Mouse (Mus musculus) hindbrain, embryonic 10.5 days (tissue): Measurements from ENCODE around the gene Rabl2. TPM values are rescaled to one million over a fixed set of nuclear protein-coding genes. Genes with fewer than 3 reads are reported as not detected.

Experiments used
- DNase-seq: peaks from one replicate; pipeline ENCODE4 v3.0.0-alpha.2; 2017; ENCODE audit warnings: low spot score
- H3K27ac ChIP-seq: fragments of 300-500 bp; sonication (generic); 2 replicates; pipeline ENCODE4 v1.5.1; 2016; ENCODE audit warnings: mild to moderate bottlenecking, moderate library complexity
- H3K27me3 ChIP-seq: fragments of 300-500 bp; sonication (generic); 2 replicates; pipeline ENCODE4 v1.6.1; 2016; ENCODE audit warnings: mild to moderate bottlenecking; ENCODE audit not compliant: poor library complexity, insufficient read depth, severe bottlenecking
- H3K36me3 ChIP-seq: fragments of 300-500 bp; sonication (generic); 2 replicates; pipeline ENCODE4 v1.6.1; 2016; ENCODE audit warnings: mild to moderate bottlenecking, moderate library complexity
- H3K4me1 ChIP-seq: fragments of 300-500 bp; sonication (generic); replicated peaks from 2 replicates; pipeline ENCODE4 v1.6.1; 2016; ENCODE audit warnings: mild to moderate bottlenecking
- H3K4me3 ChIP-seq: fragments of 300-500 bp; sonication (generic); 2 replicates; pipeline ENCODE4 v1.5.1; 2016; ENCODE audit warnings: mild to moderate bottlenecking, moderate library complexity
- H3K9me3 ChIP-seq: fragments of 300-500 bp; sonication (generic); 2 replicates; pipeline ENCODE4 v1.6.1; 2016; ENCODE audit warnings: mild to moderate bottlenecking, moderate library complexity
- WGBS: fragments of 180-500 bp; shearing (Covaris S2); methylation state at CpG from one replicate; pipeline ENCODE4 v1.1.7; 2016; 5-methylcytosine and 5-hydroxymethylcytosine counted together
- polyA plus RNA-seq: library from polyadenylated mRNA; unstranded; fragments of >200 nt; fragmentation: Nextera tagmentation; extraction: Ambion mirVana; gene quantifications from 2 replicates; pipeline ENCODE4 v1.2.1, GENCODE M21; 2016

The Rabl2 gene
- polyA plus RNA-seq, 1 experiment from 2014 or later = 88.1 TPM

DNA sequence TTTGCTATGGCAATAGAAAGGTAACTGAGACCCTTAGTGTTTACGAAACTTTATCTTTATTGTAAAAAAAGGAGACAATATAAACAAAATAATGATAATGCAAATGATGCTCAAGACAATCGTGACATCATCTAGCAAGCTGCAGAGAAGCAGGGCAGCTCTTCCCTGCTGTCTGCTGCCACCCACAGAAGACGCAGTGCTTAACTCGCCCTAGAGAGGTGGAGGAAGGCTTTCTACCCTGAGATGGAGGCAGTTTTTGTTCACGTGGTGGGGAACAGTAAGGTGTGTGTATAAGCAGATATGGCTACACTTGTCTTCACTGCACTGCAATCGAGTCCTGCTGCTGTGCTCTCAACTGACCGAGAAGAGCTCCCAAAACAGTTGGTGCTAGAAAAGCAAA lies 9.2 kb downstream of the Rabl2 start:
- WGBS = 91% methylated on average over 7 of the region's 7 CpGs
- H3K36me3 ChIP-seq = peaks cover 43% of the 10 kb centered on the region
- no peaks in the 10 kb centered on the region for H3K27me3 ChIP-seq
- H3K27ac ChIP-seq = no peak overlapping the region
- DNase-seq = no peak
- no peak overlapping the region for H3K4me3 ChIP-seq
- no peaks in the 10 kb centered on the region for H3K9me3 ChIP-seq
- no peaks in the 10 kb centered on the region for H3K4me1 ChIP-seq

- Histone ChIP-seq H3K36me3 (no peaks in the 10 kb centered on the region), H3K27me3 (no peaks in the 10 kb centered on the region), H3K27ac (no peak overlapping the region), H3K4me3 (no peak overlapping the region), H3K4me1 (no peaks in the 10 kb centered on the region), H3K9me3 (no peaks in the 10 kb centered on the region)
- DNase-seq = no peak
- 74% methylated on average over 8 of the region's 8 CpGs for WGBS
These were observed 19.6 kb downstream of the Rabl2 start for GRCm38 (mm10) chr15:89572147-89572546.

DNA sequence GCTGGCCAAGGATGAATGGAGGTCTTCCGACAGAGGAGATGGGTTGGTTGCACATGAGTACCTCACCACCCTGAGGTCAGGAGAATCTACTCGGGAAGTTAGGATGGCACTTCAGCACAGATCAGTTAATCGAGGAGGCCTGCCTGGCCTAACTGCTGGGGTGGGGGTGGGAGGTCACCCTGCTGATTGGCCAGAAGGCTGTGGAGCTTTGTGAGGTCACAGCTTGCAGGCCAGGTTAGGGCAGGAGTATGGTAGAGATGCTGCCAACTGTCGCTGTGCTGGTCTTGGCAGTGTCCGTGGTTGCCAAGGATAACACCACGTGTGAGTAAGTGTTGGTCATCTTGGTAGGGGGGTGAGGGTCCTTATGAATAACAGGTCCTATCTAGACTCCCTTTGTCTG lies 23.6 kb downstream of the Rabl2 start, which contains the start of gene Acr:
Gene Acr, plus strand, starts transcription at position 213 of the 400 bp plus-strand sequence.
- Histone ChIP-seq H3K9me3 (no peaks in the 10 kb centered on the region), H3K4me1 (no peaks in the 10 kb centered on the region), H3K27me3 (no peaks in the 10 kb centered on the region), H3K27ac (no peak within 1 kb of the TSS), H3K4me3 (no peak within 1 kb of the TSS), H3K36me3 (no peaks in the 10 kb centered on the region)
- no peak for DNase-seq
- WGBS = 87% methylated on average over 6 of the region's 6 CpGs

DNA sequence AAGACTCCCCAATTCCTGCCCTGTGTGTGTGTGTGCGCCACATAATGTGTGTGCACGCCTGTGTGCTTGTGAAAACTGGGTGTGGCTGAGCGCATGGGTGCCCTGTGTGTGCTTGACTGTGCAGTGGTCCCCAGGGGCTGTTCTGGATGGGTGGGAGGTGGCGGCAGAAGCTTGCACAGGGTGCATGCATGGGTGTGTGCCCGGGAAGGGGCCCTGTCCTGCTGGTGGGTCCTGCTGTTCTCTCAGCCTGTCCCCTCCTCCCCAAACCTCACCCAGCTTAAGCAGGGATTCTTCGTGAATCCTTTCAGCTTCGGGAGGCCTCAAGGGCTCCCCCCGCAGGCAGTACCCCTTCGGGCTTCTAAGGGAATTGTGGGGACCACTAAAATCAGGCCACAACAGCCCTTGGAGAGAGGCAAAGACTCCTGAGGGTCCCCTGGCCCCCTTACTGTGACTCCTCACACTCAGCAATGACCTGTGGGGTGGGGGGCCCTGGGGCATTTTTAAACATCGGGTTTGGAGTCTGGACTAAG lies 32.5 kb downstream of the Rabl2 start:
- Histone ChIP-seq H3K27ac (no peak overlapping the region), H3K27me3 (peaks cover 50% of the 10 kb centered on the region), H3K4me1 (peaks cover 34% of the 10 kb centered on the region), H3K4me3 (no peak overlapping the region), H3K9me3 (no peaks in the 10 kb centered on the region), H3K36me3 (no peaks in the 10 kb centered on the region)
- DNase-seq = no peak
- 34% methylated on average over 10 of the region's 10 CpGs for WGBS

GRCm38 (mm10) chr15:89557996-89558390 lies 33.7 kb downstream of the Rabl2 start:
- 3% methylated on average over 34 of the region's 34 CpGs for WGBS
- H3K27me3 ChIP-seq = peaks cover 50% of the 10 kb centered on the region
- peaks cover 34% of the 10 kb centered on the region for H3K4me1 ChIP-seq
- DNase-seq = peak; percentile 40
- peak overlapping the region; percentile 45 for H3K4me3 ChIP-seq
- H3K27ac ChIP-seq = no peak overlapping the region; the same call in 1 of the 2 replicates
- no peaks in the 10 kb centered on the region for H3K36me3 ChIP-seq
- no peaks in the 10 kb centered on the region for H3K9me3 ChIP-seq

DNA sequence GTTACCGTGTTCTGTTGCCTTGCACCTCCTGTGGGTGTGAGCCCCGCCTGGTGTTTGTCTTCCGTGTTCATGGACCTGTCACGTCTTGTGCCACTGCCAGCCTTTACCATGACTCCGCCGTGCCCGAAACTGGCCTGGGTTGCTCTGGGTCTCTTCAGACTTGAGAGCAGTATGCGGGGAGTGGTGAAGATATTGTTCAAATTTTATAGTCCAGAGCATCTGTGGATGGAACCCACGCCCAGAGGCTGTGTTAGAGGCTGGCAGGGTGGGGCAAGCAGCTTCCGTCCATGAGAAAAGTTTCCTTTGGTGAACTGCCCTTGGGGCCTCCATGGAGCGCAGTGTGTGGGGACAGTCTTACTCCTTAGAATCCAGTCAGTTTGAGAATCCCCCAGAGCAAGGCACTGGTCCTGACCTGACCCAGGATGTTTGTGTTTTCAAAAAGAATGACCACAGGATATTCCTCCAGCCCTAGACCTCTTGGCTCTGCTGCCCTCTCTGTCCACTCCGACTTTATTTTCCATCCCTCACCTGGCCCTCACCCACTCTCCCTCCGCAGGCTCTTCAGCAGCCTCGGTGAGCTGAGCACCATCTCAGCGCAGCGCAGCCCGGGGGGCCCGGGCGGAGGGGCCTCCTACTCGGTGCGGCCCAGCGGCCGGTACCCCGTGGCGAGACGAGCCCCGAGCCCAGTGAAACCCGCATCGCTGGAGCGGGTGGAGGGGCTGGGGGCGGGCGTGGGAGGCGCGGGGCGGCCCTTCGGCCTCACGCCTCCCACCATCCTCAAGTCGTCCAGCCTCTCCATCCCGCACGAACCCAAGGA lies 34.3 kb downstream of the Rabl2 start:
- no peaks in the 10 kb centered on the region for H3K36me3 ChIP-seq
- H3K4me3 ChIP-seq = peak overlapping the region; percentile 45
- peak; percentile 7 for DNase-seq
- H3K4me1 ChIP-seq = peaks cover 34% of the 10 kb centered on the region
- peaks cover 50% of the 10 kb centered on the region for H3K27me3 ChIP-seq
- 9% methylated on average over 40 of the region's 40 CpGs for WGBS
- H3K9me3 ChIP-seq = no peaks in the 10 kb centered on the region
- no peak overlapping the region; the same call in 1 of the 2 replicates for H3K27ac ChIP-seq

DNA sequence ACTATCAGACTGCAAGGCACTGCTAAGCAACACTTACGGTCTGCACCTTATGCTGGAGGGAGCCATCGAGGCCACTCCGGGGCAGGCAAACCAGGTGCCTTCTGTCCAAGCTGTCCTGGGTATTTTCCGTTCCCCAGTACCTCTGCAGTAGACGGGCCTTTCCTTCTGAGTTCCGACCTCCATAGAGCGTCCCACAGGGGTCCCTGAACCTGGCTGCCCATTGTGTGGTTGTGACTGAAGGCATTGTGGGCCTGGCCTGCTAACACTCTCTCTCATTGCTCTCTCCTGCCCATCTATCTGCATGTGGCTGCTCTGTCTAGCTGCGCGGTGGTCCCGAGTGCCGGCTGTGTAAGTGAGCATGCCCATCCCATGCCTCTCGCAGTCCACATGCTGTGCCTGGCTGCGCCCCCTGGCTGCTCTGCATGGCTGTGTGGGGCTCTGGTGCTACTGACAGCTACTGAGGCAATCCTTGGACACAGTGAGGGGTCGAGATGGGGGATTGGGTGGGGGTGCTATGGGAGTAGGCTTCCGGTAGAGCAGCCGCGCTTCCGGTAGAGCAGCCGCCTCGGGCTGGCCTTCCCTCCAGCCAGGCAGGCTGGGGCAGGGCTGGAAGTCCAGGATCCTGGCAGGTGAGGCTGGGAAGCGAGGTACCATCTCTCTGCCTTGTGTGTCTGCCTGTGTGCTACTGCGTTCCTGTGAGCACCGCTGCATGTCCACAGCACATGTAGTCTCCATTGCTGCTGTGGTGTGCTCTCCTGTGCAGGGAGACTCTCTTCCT lies 35.1 kb downstream of the Rabl2 start:
- WGBS = 23% methylated on average over 23 of the region's 23 CpGs
- Histone ChIP-seq H3K36me3 (peaks cover 6% of the 10 kb centered on the region; the same call in 1 of the 2 replicates), H3K27ac (no peak overlapping the region), H3K9me3 (no peaks in the 10 kb centered on the region), H3K4me1 (peaks cover 34% of the 10 kb centered on the region), H3K27me3 (peaks cover 50% of the 10 kb centered on the region), H3K4me3 (peak overlapping the region; percentile 45)
- DNase-seq = peak; percentile 59

GRCm38 (mm10) chr15:89555591-89555990 lies 36.1 kb downstream of the Rabl2 start:
- Histone ChIP-seq H3K27ac (no peak overlapping the region), H3K4me3 (no peak overlapping the region), H3K36me3 (peaks cover 8% of the 10 kb centered on the region; the same call in 1 of the 2 replicates), H3K4me1 (peaks cover 34% of the 10 kb centered on the region), H3K27me3 (peaks cover 50% of the 10 kb centered on the region), H3K9me3 (no peaks in the 10 kb centered on the region)
- 91% methylated on average over 6 of the region's 6 CpGs for WGBS
- no peak for DNase-seq

DNA sequence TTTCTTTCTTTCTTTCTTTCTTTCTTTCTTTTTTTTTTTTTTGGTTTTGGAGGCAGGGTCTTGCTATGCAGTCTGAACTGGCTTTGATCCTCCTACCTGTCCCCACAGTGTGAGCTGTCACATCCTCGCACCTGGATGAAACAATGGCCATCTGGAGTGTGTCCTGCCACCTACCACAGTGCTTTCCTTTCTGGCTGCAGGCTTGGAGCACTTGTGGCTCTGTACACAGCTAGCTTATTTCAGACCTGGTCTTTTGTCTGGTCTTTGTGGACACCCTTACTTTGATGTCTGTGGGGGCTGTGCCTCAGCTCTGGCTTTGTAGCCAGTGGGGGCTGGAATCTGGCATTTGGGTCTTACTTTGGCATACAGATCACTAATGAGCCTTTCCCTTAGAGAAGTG lies 40.0 kb downstream of the Rabl2 start:
- no peak for DNase-seq
- H3K9me3 ChIP-seq = no peaks in the 10 kb centered on the region
- H3K27ac ChIP-seq = no peak overlapping the region
- peaks cover 25% of the 10 kb centered on the region for H3K36me3 ChIP-seq
- H3K4me3 ChIP-seq = no peak overlapping the region
- H3K27me3 ChIP-seq = peaks cover 56% of the 10 kb centered on the region
- 89% methylated on average over 1 of the region's 1 CpGs for WGBS
- peaks cover 34% of the 10 kb centered on the region for H3K4me1 ChIP-seq

- H3K4me1 ChIP-seq = peaks cover 25% of the 10 kb centered on the region
- peaks cover 36% of the 10 kb centered on the region for H3K36me3 ChIP-seq
- WGBS = 92% methylated on average over 8 of the region's 8 CpGs
- DNase-seq = no peak
- no peaks in the 10 kb centered on the region for H3K9me3 ChIP-seq
- H3K27ac ChIP-seq = no peak overlapping the region
- H3K4me3 ChIP-seq = no peak overlapping the region
- H3K27me3 ChIP-seq = peaks cover 53% of the 10 kb centered on the region
These were observed 41.2 kb downstream of the Rabl2 start for GRCm38 (mm10) chr15:89550506-89550905.

DNA sequence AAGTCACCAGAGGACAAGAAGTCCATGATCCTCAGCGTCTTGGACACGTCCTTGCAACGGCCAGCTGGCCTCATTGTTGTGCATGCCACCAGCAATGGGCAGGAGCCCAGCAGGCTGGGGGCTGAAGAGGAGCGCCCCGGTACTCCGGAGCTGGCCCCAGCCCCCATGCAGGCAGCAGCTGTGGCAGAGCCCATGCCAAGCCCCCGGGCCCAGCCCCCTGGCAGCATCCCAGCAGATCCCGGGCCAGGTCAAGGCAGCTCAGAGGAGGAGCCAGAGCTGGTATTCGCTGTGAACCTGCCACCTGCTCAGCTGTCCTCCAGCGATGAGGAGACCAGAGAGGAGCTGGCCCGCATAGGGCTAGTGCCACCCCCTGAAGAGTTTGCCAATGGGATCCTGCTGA lies 42.9 kb downstream of the Rabl2 start:
- Histone ChIP-seq H3K27ac (peak overlapping the region; percentile 72; the same call in 1 of the 2 replicates), H3K4me1 (peaks cover 25% of the 10 kb centered on the region), H3K4me3 (peak overlapping the region; percentile 48), H3K9me3 (no peaks in the 10 kb centered on the region), H3K27me3 (peaks cover 44% of the 10 kb centered on the region), H3K36me3 (peaks cover 37% of the 10 kb centered on the region)
- WGBS = 37% methylated on average over 11 of the region's 11 CpGs
- DNase-seq = no peak

DNA sequence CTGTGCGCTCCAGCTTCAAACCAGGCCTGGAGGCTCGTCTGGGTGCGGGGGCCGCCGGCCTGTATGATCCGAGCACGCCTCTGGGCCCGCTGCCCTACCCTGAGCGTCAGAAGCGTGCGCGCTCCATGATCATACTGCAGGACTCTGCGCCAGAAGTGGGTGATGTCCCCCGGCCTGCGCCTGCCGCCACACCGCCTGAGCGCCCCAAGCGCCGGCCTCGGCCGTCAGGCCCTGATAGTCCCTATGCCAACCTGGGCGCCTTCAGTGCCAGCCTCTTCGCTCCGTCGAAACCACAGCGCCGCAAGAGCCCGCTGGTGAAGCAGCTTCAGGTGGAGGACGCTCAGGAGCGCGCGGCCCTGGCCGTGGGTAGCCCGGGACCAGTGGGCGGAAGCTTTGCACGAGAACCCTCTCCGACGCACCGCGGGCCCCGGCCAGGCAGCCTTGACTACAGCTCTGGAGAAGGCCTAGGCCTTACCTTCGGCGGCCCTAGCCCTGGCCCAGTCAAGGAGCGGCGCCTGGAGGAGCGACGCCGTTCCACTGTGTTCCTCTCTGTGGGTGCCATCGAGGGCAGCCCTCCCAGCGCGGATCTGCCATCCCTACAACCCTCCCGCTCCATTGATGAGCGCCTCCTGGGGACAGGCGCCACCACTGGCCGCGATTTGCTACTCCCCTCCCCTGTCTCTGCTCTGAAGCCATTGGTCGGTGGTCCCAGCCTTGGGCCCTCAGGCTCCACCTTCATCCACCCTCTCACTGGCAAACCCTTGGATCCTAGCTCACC lies 43.7 kb downstream of the Rabl2 start:
- H3K27ac ChIP-seq = peak overlapping the region; percentile 72
- WGBS = 8% methylated on average over 58 of the region's 58 CpGs
- peaks cover 44% of the 10 kb centered on the region for H3K27me3 ChIP-seq
- H3K9me3 ChIP-seq = no peaks in the 10 kb centered on the region
- peak overlapping the region; percentile 48 for H3K4me3 ChIP-seq
- peaks cover 25% of the 10 kb centered on the region for H3K4me1 ChIP-seq
- DNase-seq = peak; percentile 79
- peaks cover 46% of the 10 kb centered on the region for H3K36me3 ChIP-seq
